8 mouse cellular contexts compared by ENCODE assay signal in the genomic region with DNA sequence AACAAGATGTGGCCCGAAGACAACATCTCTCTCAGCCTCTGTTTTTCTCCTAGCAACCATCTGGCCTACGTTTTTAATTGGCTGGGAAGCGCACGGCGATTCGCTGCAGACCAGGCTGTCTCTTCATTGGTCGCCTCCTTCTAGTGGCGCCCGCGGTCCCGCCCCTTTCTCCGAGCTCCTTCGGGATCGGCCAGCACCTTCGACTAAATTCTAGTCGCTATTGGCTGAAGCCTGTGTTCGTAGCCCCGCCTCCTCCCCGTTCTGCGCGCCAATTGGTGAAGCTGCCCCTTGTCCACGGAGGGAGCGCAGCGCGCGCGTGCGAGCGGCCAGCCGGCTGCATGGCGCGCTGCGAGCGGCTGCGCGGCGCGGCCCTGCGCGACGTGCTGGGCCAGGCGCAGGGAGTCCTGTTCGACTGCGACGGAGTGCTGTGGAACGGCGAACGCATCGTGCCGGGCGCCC. TPM values are rescaled to one million over a fixed set of nuclear protein-coding genes. Genes with fewer than 3 reads are reported as not detected.
DNase-seq lines count a peak whose midpoint lies in the region.

Gene Pdxp, plus strand, starts transcription at position 288 of the 459 bp plus-strand sequence.

- peak; percentile 96 for DNase-seq in adrenal gland, adult 2 months
- DNase-seq in embryo, embryonic 10.5 days (ENCODE audit: low spot score): peak; percentile 98
- peak; percentile 92 for DNase-seq in gastrocnemius, postnatal 10 days
- peak; percentile 98 for DNase-seq in induced T-regulatory cell, adult 2 months (ENCODE audit: low read depth)
- peak; percentile 83 to 98 for DNase-seq in left cerebral cortex, adult 8-10 months (ENCODE audit: low spot score in 2 of 2)
- peak; percentile 96 to 98 for DNase-seq in right cerebral cortex, adult 2 months (ENCODE audit: low spot score in 2 of 2)
- peak; percentile 80 for DNase-seq in urinary bladder, postnatal 25 days (ENCODE audit: low spot score)

- H3K4me1 ChIP-seq in megakaryocyte, embryonic 14.5 days: peaks cover 70% of the 10 kb centered on the region

- no peaks in the 10 kb centered on the region for H3K9me3 ChIP-seq in megakaryocyte, embryonic 14.5 days

- peaks cover 68% of the 10 kb centered on the region for H3K36me3 ChIP-seq in megakaryocyte, embryonic 14.5 days (replicated peaks; ENCODE audit: low read length)

- H3K27me3 ChIP-seq in megakaryocyte, embryonic 14.5 days (replicated peaks): no peaks in the 10 kb centered on the region

- peak within 1 kb of the TSS; percentile 94 for H3K4me3 ChIP-seq in megakaryocyte, embryonic 14.5 days (replicated peaks)

RNA-seq across cellular contexts. Expression of gene Pdxp, which starts in this region (rescaled TPM):
- 1 to 10 TPM; 2.4 to 5.7 TPM for total RNA-seq in adrenal gland, adult 2 months (2021)
- 18.8 and 30.1 TPM in 2 replicates for polyA plus RNA-seq in adrenal gland, adult 2 months (2012; rRNA removed)
- total RNA-seq in gastrocnemius, postnatal 10 days (2021): 10 to 100 TPM in 1 of 2 experiments, 1 to 10 TPM in 1; 9.4 to 10.1 TPM
- total RNA-seq in left cerebral cortex, adult 8-10 months (2022): 100 to 1,000 TPM; 157 to 176 (median 166) TPM
- 8.6 and 29.8 TPM in 2 replicates for polyA plus RNA-seq in megakaryocyte, embryonic 14.5 days (2012; ENCODE audit: insufficient read depth, low replicate concordance)

Comparison
In these comparisons a context has a peak if more than half of its experiments do, and no peak if none do; other contexts are left out.
1. Peak in every context shown above with its lines: DNase-seq and H3K4me3 ChIP-seq.
2. RNA of gene Pdxp (total RNA-seq): 157 to 176 TPM in left cerebral cortex, adult 8-10 months; 9.4 to 10.1 TPM in gastrocnemius, postnatal 10 days and 2.4 to 5.7 TPM in adrenal gland, adult 2 months; every median in the first group is over 10 times any median in the second.